Mouse (Mus musculus) left cerebral cortex, postnatal 10 days (tissue): Measurements from ENCODE around the gene Xrcc2. TPM values are rescaled to one million over a fixed set of nuclear protein-coding genes. Genes with fewer than 3 reads are reported as not detected.

Source experiments
- DNase-seq, 2 experiments: peaks; one replicate each; pipeline ENCODE4 v3.0.0; 2021 to 2022; ENCODE audit warnings: low spot score in 2 of 2, mixed read lengths in 1 of 2; ENCODE audit errors: extremely low spot score in 1 of 2
- intact Hi-C: fragments of 180-260 bp; cut with DNase I; formaldehyde crosslinking; loops from one replicate; pipeline ENCODE4 v1.15.1; 2025
- total RNA-seq, 2 experiments: library from RNA; stranded (reverse); gene quantifications; 2 replicates each; pipeline ENCODE4 v1.2.3; 2021

Gene Xrcc2
- total RNA-seq, 2 experiments from 2014 or later, result 3.9 to 5.4 TPM

DNA sequence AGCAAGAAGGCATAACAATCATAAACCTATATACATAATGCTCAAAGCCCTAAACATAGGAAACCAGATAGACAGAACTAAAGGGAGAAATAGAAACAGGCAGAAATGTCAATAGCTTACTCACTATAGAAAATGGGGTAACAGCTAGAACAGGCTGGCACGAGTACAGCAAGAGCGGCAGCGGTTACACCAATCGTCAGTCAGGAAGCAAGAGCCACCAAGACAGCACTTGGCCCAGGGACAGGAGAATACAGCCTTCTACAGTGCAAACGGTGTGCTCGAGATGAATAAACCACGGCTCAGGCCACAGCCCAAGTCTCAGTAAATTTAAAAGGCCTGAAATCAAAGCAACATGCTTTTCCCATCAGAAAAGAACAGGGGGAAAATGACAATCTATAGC, 9.4 kb downstream of the Xrcc2 start:
- DNase-seq, result peak in 1 of 2 experiments; percentile 33
- intact Hi-C loops, result loop anchor here (10.0 kb wide), 1 partner anchor 191 kb away; no protein-coding TSS in a partner anchor

DNA sequence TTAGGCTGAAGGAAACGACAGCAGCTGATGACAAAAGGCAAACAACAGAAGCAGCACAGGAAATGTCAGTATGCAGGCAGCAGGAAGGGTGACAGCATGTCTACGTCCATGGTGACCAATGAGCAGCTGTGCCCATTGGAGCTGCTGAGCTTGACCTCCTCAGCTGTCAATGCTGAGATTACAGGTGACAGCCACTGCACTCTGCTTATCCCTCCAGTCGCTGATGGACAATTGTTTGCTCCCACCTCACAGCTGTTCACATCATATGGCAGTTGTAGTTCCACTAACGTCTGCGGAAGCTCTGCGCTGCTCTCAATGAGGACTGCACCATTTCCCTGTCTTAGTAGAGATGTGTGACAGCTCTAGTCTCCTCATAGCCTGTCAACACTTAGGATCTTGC, 9.8 kb downstream of the Xrcc2 start:
- no peak for DNase-seq
- intact Hi-C loops, result loop anchor here (10.0 kb wide), 1 partner anchor 191 kb away; no protein-coding TSS in a partner anchor

DNA sequence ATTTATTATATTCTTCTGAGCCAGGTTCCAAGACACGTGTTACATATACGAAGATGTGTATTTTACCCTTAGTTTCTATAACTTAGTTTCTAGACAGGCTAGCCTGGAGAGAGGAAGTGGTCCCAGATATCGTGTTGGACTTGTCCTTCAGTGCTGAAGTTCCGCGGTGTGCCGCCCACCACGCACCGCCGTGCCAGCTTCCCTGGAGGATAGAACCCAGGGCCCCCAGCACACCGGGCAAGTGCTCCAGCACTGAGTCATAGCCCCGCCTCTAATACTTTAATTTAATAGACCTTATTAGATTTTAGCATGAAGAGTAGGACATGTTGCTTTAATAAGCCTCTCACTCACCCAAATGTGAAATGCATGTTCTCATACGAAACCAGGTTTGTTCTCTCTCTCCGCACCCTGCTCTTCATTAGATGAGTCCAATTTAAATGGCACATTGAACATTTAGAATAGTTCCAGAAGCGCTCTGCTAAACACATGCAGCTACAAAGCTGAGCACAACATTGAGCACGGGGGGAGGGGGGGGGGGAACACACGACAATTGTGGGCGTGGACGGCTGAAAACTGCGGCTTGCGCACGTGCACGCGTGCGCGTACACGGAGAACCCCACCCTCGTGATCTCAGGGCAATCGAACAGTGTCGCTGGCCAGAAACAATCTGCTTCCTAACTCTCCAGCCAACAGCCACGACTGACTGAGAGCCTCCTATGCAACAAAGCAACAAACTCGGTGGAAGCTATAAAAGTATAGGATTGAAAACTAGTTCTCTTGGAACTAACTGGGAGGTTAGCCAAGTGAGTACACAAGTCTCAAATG, 33.7 kb downstream of the Xrcc2 start:
- intact Hi-C loops, result no loop called here
- no peak for DNase-seq

DNA sequence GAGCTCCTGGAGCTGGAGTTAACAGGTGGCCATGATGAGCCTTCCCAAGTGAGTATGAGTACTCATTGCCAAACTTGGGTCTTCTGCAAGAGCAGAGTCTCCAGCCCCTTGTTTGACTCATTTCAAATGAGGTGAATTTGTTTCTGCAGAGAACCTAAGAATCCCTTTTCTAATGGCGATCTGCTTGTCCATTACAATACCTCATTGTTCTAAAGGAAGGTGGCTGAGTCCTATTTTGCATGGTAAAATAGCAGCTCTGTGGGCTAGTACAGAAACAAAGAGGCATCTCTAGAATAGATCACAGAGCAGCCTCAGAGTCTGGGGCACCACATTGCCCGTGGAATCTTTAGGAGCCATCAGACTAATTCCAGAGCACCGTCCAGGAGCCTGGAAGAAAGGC, 34.6 kb downstream of the Xrcc2 start:
- intact Hi-C loops, result no loop called here
- DNase-seq, result no peak

DNA sequence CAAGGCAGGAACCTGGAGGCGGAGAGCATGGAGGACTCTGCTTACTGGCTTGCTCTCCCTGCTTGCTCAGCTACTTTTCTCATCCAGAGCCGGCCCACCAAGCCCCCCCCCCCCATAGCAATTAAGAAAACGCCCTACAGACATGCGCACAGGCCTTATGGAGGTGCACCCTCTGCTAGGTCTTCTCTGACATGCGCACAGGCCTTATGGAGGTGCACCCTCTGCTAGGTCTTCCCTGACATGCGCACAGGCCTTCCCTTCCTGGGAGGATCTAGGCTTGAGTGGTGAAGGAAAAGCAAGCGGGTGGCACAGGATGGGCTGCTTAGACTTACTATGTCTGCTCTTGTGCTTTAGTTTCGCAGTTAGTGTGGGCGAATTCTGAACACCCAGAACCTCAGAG, 37.3 kb downstream of the Xrcc2 start:
- intact Hi-C loops, result no loop called here
- no peak for DNase-seq

DNA sequence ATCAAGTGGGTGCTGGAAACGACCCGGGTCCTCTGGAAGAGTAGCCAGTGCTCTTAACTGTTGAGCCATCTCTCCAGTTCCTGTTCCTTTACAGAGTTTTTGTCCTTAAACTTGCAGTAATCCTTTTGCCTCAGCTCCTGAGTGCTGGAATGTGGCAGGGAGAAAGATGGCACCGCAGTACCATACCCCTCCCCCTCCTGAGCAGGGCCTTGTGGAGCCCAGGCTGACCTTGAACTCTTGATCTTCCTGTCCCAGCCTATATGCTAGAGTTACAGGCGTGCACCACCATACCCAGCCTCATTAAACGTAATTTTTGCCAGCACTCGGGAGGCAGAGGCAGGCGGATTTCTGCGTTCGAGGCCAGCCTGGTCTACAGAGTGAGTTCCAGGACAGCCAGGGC, 38.9 kb downstream of the Xrcc2 start:
- intact Hi-C loops, result no loop called here
- no peak for DNase-seq

DNA sequence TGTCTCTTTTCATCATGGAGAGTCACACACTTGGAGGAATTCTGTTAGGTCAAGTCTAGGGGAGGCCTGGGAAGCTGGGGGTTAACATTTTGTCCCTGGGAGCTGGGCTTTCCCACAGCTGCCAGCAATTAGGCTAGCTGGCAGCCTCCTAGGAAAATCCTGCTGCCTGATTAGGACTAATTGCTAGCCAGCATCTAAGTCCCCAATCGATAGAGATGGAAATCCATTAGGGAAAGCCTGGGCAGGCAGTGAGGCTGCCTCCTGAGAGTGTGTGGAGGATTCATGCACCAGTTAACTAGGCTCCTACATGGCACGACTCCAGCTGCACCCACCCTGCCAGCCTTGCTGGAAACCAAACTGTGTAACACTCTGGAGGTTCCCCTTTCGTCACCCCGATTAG, 39.5 kb downstream of the Xrcc2 start:
- intact Hi-C loops, result no loop called here
- peak; percentile 54 to 64 for DNase-seq

DNA sequence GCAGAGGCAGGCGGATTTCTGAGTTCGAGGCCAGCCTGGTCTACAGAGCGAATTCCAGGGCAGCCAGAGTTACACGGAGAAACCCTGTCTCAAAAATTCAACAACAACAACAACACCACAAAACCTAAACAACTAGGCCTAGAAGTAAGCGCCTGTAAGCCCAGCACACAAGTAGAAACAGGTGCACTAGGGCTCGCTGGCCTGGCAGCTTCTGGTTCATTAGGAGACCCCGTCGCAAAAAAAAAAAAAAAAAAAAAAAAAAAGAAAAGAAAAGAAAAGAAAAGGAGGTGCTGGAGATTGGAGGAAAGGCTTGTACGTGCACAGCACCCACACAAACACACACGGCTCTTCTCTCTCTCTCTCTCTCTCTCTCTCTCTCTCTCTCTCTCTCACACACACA, 40.1 kb downstream of the Xrcc2 start:
- DNase-seq, result no peak
- intact Hi-C loops, result no loop called here

DNA sequence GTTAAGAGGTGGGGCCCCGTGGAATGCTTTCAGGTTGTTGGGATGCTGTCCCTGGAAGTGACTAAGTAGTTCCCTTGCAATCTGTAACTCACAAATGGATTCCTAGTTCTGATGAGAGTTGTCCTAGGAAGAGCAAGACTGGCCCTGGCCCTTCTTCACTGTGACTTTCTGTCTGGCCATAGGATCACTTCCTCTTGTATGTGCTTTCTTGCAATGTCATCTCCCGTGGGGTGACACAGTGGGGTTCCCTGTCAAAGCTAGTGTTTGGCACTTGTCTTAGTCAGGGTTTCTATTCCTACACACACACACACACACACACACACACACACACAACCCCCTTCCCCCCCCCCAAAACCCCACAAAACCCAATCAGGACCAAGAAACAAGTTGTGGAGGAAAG, 42.5 kb downstream of the Xrcc2 start:
- intact Hi-C loops, result no loop called here

DNA sequence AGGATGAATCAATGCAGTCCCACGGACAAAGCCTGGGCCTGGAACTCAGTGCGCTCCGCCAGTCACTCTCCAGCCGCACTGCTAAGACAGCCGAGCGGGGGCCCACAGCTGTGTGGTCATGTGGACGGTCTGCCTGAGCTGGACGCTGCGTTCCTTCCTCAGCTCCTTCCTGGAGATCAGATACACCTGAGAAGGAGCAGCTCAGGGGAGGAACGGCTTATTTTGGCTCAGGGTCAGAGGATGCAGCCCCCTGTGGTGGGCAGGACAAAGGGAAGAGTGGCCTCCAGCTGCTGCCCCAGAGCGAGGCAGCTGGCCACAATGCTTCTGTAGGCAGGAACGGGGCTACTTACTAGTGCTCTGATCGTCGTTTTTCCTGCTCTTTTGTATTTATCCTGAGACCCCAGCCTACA, 51.0 kb downstream of the Xrcc2 start:
- intact Hi-C loops, result no loop called here
- DNase-seq, result peak in 1 of 2 experiments; percentile 37

More for the DNA sequence above, 42.5 kb downstream of the Xrcc2 start:
- DNase-seq, result no peak

DNA sequence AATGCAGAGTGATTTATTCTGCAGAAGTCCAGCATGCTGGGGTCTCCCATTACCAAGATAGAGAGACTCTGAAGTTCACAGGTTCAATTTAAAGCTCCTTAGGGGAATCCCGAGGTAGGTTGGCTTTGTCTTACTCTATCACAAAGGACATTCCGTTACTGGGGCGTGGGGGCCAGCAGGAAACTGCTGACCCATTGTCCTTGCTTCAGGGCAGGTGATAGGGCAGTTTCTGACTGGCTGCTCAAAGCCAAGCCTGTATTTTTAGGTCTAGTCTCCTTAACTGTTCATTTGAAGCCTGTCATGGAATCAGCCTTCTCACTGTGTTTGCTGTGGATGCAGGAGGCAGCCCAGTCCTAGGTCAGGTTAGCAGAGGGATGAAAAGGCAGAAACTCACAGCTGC, 52.2 kb downstream of the Xrcc2 start:
- intact Hi-C loops, result no loop called here
- no peak for DNase-seq

DNA sequence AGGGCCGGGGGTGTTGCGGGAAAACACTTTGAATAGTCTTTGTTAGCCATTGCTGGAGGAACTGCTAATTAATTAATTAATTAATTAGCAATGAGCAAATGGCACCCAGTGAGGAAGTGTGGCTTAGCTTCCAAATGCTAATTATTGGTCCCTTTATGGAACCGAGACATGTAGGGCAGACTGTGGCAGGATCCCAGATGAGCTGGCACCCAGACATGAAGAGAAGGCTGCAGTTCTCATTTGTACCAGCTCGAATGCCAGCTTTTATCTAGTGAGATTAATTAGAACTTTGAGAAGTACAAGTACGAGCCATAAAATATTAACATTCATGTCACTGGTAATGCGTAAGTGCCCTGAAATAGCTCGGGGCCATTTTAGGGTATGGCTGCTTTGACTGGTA, 53.2 kb downstream of the Xrcc2 start:
- intact Hi-C loops, result no loop called here
- DNase-seq, result peak in 1 of 2 experiments; percentile 52

DNA sequence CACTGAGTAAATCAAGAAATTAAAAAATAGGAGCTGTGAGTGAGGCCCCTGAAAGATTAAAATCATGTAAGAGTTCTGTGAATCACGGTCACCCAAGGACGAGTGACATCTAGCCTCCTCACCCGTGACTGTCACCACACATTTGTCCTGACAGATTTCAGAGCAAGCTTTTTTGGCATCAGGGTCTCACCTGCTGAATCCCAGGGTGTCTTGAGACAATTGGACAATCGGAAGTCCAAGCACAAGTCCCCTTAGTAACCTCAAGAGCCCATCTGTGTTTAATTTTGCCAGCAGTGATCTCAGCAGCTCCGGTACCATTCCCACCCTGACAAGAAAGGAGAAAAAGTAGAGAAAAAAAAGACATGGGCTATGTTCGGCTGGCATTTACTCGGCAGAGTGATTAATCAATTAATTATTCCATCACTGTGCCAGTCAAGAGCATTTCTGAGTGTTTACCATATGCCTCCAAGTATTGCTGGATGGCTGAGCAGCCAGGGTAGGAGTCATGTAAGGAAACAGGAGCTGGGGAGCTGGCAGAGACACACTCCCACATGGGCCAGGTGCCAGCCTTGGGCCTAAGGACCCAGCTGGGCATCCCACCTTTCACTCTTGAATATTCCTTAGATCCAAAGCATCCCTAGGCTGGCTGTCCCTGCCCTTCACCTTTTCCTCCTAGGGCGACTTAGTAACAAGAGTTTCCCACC, 59.8 kb downstream of the Xrcc2 start:
- DNase-seq, result no peak
- intact Hi-C loops, result no loop called here

DNA sequence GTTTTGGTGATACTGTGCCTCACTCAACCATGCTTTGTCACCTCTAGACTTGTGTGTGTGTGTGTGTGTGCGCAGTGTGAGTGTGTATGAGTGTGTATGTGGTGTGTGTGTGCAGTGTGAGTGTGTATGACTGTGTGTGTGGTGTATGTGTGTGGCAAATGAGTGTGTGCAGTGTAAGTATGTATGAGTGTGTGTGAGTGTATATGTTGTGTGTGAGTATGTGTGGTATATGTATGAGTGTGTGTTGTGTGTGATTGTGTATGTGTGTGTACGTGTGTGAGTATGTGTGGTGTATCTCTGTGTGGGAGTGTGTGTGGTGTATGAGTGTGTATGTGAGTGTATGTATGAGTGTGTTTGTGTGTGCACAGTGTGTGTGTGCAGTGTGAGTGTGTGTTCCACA, 61.1 kb downstream of the Xrcc2 start:
- DNase-seq, result no peak
- intact Hi-C loops, result no loop called here

DNA sequence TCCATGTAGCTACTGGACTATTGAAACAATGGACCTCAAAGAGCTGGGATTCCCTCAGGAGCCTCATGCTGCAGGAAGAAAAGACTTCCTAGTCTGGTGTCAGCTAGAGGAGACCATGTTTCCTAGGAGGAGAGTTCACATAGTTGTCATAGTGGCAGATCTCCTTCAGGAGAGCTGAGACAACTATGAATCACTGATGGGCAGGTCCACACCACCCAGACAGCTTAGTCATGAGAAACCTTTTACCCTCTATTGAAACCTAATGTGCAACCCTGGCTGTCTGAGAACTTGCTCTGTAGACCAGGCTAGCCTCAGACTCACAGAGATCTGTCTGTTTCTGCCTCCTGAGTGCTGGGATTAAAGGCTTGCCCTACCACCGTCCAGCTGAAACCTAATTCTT, 62.9 kb downstream of the Xrcc2 start:
- intact Hi-C loops, result no loop called here
- DNase-seq, result no peak

Other genes with a start within 250 kb of the Xrcc2 start
- 10 to 100 TPM; 69.3 to 70.1 TPM for gene Kmt2c, start 207.0 kb downstream of the Xrcc2 start, total RNA-seq
- gene Cct8l1, start 189.8 kb downstream of the Xrcc2 start, total RNA-seq, result under 1 TPM in 1 of 2 experiments, not detected in 1; 0.22 TPM
- 100 to 1,000 TPM; 214 to 216 TPM for gene Actr3b, start 54.2 kb upstream of the Xrcc2 start, total RNA-seq
- gene Gm21663, start 236.6 kb upstream of the Xrcc2 start, total RNA-seq, result not detected
- gene Gm21671, start 248.6 kb upstream of the Xrcc2 start, total RNA-seq, result not detected